Mouse (Mus musculus) ovary, postnatal 10 days (tissue): ENCODE measurements around the gene Defa32.
"Not testable (repeated sequence)": the region's sequence is repeated elsewhere in the genome, so short reads cannot be mapped to it uniquely, and the experiment has no call there.

Experiments
- DNase-seq: peaks from one replicate; pipeline ENCODE4 v3.0.0; 2022; ENCODE audit warnings: low spot score

Defa32 gene

DNA sequence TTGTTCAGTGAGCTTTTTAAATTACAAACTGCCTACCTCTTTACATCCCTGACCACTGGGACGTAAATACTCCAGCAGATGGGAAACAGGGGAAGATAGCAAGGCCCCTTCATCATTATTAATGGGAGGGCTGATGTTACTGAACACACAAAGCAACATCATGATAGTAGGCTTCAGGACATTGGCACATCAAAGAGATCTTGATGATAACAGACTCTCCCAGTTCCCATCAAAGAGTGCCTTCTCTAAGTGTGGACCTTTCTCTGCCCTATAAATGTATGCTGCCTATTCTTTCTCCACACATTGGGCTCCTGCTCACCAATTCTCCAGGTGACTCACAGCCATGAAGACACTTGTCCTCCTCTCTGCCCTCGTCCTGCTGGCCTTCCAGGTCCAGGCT lies at the start of gene Defa32:
Gene Defa32 (plus strand): TSS at position 301 of the 400 bp plus-strand sequence.
- not testable (repeated sequence) for DNase-seq

DNA sequence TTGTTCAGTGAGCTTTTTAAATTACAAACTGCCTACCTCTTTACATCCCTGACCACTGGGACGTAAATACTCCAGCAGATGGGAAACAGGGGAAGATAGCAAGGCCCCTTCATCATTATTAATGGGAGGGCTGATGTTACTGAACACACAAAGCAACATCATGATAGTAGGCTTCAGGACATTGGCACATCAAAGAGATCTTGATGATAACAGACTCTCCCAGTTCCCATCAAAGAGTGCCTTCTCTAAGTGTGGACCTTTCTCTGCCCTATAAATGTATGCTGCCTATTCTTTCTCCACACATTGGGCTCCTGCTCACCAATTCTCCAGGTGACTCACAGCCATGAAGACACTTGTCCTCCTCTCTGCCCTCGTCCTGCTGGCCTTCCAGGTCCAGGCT lies 19.9 kb upstream of the Defa32 start, which contains the start of gene Defa20:
Gene Defa20 (plus strand): TSS at position 301 of the 400 bp plus-strand sequence.
- not testable (repeated sequence) for DNase-seq

- not testable (repeated sequence) for DNase-seq
Observed at GRCm38 (mm10) chr8:21565086-21565485, 36.3 kb downstream of the Defa32 start, which contains the start of gene Defa37. Defa37 (plus strand) TSS chr8:21565386.
